Mouse (Mus musculus) lung, adult 18-20 months (tissue): Measurements from ENCODE around the gene Tstd2.

ENCODE experiments used
- DNase-seq, 2 experiments: peaks; one replicate each; pipeline ENCODE4 v3.0.0; 2022; ENCODE audit warnings: mixed read lengths in 2 of 2

Tstd2 gene

GRCm38 (mm10) chr4:46138287-46139222, at the start of gene Tstd2, which contains the start of gene Ncbp1:
Gene Tstd2, minus strand, starts transcription at chr4:46138694.
Gene Ncbp1, plus strand, starts transcription at chr4:46138613.
- peak; percentile 89 to 91 for DNase-seq

DNA sequence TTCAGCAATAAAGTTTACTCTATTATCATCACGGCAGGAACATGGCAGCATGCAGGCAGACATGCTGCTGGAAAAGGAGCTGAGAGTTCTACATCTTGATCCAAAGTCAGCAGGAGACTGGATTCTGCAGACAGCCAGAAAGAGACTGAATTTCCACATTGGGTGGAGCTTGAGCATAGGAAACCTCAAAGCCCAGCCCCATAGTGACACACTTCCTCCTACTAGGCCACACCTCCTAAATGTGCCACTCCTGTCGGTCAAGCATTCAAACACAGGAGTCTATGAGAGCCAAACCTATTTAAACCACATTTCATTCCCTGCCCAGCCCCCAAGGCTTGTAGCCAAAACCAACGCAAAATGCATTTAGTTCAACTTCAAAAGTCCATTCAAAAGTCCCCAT, 48.0 kb upstream of the Tstd2 start:
- no peak for DNase-seq

GRCm38 (mm10) chr4:46185890-46186289, 47.4 kb upstream of the Tstd2 start:
- DNase-seq = no peak

- no peak for DNase-seq
Measured at GRCm38 (mm10) chr4:46185423-46185822, 46.9 kb upstream of the Tstd2 start.

DNA sequence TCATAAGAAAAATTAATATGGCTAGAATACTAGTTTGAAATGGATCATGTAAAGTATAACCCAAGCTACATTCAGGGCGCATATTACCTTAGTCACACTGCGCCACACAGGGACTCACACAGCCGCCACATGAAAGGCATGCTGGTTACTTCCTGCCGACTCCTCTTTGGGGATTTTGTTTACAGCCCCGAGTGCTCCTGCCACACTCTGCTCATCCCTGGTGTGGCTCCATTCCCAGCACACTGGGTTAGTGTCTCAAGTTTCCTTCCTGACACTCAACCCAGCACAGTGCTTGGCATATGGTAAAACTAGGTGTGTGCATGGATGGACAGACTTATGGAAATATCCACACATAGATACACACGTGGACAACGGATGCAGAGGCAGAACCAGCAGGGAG, 43.7 kb upstream of the Tstd2 start:
- no peak for DNase-seq

DNA sequence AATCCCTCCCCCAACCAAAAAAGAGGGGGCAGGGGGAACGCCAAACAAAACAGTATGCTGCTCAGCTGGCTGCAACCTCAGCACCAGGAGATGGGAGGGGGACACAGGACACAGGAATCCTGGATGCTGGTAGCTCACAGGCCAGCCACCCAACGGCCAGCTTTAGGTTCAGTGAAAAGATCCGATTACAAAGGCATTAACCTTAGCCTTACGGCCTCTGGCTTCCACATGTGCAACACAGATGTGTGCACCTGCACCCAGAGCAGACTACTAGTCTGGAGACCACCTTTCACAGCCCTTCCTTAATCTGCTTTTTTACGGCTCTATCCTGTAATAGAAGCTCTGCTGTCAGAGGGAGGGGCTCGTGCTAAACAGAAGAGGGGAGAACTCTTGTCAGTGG, 42.7 kb upstream of the Tstd2 start:
- no peak for DNase-seq

DNA sequence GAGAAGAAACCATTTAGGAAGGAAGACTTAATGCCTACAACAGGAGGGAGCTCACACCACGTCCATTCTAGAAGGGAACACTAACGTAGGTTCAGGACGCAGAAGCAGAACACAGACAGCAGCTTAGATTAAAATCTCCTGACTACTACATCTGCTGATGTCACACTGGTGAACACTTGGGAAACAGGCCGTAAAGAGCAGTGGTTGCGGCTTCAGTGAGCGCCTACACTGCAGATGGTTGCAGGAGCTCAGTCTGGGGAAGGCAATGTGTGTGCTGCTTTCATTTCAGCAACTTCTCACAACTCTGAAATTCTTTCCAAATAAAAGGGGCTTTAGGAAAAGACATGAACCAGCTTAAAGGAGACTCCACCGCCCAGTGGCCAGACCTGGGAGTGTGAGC, 39.0 kb upstream of the Tstd2 start:
- no peak for DNase-seq

GRCm38 (mm10) chr4:46177018-46177417, 38.5 kb upstream of the Tstd2 start:
- no peak for DNase-seq

DNA sequence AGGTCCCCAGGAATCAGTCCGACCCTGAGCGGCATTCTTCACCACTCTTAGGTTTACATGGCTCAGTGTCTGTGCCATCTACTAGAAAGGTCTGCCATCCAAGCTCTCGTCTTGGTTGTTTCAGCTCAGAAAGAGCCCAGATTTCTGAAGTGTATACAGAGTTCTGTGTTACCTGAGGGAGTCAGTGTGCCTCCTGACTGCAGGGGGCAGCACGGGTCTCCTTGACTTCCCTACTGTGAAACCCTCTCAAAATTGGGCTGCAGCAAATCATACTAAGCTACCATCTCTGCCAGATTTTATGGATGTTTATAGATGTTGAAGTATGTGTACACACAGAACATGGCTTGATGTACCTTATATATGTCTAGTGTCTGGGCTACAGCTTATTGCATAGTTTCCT, 37.8 kb upstream of the Tstd2 start:
- no peak for DNase-seq

GRCm38 (mm10) chr4:46171761-46172160, 33.3 kb upstream of the Tstd2 start:
- DNase-seq = no peak

- no peak for DNase-seq
Measured at GRCm38 (mm10) chr4:46165831-46166230, 27.3 kb upstream of the Tstd2 start.

- DNase-seq = no peak
Measured at GRCm38 (mm10) chr4:46164027-46164426, 25.5 kb upstream of the Tstd2 start.

GRCm38 (mm10) chr4:46151903-46152544, 13.5 kb upstream of the Tstd2 start:
- no peak for DNase-seq

- no peak for DNase-seq
Measured at GRCm38 (mm10) chr4:46146881-46147280, 8.4 kb upstream of the Tstd2 start.

GRCm38 (mm10) chr4:46144323-46144722, 5.8 kb upstream of the Tstd2 start:
- DNase-seq = no peak

GRCm38 (mm10) chr4:46137629-46138286, 736 bp downstream of the Tstd2 start:
- DNase-seq = no peak

GRCm38 (mm10) chr4:46131791-46132190, 6.7 kb downstream of the Tstd2 start:
- DNase-seq = no peak

DNA sequence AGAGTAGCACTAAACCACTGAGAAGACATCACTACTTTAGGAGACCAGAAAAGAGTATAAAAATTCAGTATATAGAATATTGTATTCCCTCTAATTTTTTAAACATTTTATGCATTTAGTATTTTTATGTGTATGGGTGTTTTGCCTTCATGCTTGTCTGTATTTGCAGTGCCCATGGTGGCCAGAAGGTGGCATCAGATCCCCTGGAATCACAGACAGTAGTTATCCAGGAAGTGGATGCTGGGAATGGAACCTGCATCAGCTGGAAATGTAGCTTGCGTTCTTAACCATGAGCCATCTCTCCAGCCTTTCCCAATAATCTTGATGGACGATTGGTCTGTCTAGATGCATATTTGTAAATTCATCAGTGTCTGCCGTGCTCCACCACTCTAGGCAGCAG, 8.3 kb downstream of the Tstd2 start:
- peak; percentile 34 to 51 for DNase-seq

DNA sequence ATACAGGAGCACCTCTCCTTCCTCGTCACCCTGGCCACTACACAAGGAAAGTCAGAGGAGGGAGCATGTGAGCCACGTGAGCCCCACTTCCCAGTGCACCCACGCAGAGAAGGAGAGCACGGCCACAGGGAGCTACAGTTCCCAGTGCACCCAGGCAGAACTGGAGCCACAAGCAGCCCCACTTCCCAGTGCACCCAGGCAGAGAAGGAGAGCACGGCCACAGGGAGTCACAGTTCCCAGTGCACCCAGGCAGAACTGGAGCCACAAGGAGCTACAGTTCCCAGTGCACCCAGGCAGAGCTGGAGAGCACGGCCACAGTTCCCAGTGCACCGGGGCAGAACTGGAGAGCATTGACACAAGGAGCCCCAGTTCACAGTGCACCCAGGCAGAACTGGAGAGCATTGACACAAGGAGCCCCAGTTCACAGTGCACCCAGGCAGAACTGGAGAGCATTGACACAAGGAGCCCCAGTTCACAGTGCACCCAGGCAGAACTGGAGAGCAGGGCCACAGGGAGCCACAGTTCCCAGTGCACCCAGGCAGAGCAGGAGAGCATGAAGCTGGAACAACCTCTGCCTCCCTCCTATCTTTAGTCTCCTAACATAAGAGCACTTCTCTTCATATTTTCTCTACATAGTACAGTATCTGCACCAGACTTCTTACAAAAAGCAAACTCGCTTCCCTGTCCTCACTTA, 9.0 kb downstream of the Tstd2 start:
- DNase-seq = no peak

DNA sequence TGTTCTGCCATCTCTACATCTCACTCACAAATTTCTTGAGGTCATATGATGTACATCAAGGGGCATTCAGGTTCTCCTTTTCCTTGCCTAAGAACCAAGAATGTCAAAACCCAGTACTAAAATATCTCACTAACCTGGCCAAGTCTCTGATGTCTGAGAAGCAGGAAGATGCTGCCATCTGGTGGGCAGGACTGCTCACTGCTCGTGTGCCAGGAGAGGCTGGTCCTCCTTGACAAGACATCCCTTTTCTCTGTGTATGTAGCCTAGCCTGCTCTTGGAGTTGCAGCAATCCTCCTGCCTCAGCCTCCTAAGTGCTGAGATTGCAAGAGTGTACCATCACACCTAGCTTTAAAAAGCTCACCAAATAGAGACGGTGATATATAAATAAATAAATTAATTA, 12.0 kb downstream of the Tstd2 start:
- peak; percentile 53 to 60 for DNase-seq

- no peak for DNase-seq
Measured at GRCm38 (mm10) chr4:46123358-46123757, 15.1 kb downstream of the Tstd2 start.

GRCm38 (mm10) chr4:46120767-46121166, 17.7 kb downstream of the Tstd2 start:
- no peak for DNase-seq

- DNase-seq = no peak
Measured at GRCm38 (mm10) chr4:46119514-46120094, 18.9 kb downstream of the Tstd2 start.
